Mouse (Mus musculus) left cerebral cortex, adult 9 months (tissue): ENCODE measurements around the gene Efnb3.

Experiments used
- DNase-seq, 2 experiments: peaks; one replicate each; pipeline ENCODE4 v3.0.0; 2022; ENCODE audit warnings: low spot score in 2 of 2

Efnb3 gene

DNA sequence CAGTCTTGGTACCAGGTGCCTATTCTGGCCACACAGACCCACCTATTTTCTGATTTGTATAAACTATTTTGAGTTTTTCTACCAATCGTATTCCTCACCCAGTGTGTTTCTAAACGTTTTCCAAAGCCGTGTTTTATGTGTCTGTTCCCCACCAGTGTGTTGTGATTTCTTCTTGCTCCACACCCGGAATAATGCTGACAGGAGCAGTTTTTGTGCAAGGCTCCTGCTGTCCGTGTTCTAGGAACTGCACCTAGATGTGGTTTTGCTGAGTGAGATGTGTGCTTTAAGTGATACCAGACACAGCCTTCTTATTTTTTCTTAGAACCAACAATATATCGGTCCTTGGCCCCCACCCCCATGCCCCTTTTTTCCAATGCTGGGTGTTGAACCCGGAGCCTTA, 24.0 kb upstream of the Efnb3 start:
- DNase-seq, result no peak

DNA sequence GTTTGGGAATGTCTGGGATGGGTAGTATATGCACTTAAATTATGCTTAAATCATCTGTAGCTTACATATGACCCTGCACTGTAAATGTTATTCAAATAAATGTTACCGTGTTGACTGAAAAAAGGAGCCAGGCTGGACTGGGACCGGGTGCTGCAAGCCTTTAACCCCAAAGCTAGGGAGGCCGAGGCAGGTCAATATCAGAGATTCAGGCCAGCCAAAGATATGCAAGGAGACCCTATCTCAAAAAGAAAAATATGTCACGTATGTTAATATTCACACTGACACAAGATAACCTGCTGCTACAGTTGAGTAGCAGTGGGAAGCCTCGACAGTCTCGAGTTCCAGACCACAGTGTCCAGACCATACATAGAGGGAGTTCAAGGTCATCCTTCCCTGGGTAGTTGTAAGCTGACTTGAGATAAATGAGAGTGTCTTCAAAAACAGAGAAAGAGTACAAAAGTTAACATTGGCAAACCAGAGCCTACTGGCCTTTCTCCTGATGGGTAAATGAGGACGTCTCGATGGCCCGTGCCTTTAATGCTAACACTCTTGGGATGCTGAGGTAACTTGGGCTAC, 22.3 kb upstream of the Efnb3 start:
- no peak for DNase-seq

DNA sequence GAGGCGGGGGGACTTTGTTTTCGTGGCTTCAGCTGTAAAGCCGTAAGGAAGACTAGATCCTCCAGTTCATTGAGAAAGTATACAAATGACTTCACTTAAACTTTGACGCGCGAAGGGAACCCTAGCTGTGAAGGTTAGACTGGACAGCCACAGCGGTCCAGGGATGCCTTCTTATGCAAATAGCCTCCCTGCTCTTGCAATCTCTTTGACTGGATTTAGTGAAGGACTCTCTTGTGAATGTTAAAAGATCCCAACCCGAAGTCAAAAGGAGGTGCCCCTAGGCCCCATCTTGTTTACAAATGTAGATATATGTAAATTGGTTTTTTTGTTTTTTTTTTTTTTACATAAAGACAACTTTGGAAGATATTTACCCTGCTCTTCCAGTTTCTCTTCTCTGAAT, 21.8 kb upstream of the Efnb3 start:
- no peak for DNase-seq

DNA sequence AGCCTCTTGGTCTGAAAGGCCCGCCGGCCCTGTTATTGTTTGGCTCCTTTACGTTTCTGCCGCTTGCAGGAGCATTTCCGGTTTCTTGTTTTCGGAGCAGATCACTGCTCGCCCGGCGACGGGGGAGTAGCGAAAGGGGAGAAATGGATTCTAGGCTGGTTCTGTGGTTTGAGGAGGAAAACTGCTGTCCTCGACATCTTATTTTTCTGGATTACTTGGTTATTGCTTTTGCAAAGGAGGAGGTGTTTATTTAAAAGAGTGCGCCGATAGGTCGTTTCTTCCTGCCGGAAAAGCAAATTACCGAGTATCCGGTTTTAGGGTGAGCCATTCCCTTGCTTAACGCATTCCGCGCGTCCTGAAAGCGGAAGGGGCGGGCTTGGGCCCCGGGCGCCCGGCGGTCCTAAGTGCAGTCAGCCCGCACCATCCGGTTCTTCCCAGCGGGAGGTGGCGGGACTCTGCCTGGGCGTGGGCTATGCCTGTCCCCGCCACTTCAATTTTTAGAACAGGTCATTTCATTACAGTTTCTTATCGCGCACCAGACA, 21.2 kb upstream of the Efnb3 start:
- peak; percentile 75 to 89 for DNase-seq

DNA sequence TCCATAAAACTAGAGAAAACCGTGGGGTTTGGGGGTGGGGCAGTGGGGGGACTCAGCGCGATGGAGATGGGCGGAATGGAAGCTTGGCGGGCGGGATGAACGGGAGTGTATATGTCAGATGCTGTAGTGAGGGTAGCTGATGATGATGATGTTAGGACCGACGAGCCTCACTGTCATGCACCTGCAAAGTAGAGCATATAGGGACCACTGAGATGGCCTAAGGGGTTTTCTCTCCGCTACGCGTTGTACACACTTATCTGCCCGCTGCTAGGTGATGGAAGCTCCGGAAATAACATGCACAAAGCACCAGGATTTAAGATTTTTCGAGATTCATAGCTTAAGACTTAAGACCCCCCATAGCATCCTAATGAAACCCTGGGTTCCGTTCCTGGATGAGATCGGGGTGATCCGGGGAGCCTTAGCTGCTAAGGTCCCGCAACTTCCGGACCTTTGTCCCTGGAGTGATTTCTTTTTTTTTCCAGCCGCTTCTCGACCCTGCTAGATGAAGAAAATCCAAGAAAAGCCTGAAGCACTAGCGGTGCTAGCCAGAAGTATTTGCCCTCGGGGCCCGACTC, 20.7 kb upstream of the Efnb3 start:
- DNase-seq, result no peak

DNA sequence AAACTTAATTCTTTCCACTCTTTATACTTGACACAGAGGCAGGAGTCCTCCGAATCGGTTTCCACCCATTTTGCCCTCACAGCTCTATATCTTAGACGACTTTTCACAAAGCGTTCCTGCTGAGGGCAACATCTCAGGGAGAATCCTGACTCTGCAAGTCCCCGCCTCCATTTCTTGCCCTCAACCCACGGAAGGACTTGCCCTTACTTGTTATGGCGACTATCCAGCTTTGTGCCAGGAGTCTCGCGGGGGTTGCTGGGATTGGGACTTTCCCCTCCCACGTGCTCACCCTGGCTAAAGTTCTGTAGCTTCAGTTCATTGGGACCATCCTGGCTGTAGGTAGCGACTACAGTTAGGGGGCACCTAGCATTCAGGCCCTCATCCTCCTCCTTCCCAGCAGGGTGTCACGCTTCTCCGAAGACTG, 20.1 kb upstream of the Efnb3 start, which contains the start of the genes Wrap53 and Trp53:
TSS of gene Wrap53 (minus strand) at position 165 of the 424 bp plus-strand sequence.
TSS of gene Trp53 (plus strand) at position 269 of the 424 bp plus-strand sequence.
- peak; percentile 86 to 92 for DNase-seq

DNA sequence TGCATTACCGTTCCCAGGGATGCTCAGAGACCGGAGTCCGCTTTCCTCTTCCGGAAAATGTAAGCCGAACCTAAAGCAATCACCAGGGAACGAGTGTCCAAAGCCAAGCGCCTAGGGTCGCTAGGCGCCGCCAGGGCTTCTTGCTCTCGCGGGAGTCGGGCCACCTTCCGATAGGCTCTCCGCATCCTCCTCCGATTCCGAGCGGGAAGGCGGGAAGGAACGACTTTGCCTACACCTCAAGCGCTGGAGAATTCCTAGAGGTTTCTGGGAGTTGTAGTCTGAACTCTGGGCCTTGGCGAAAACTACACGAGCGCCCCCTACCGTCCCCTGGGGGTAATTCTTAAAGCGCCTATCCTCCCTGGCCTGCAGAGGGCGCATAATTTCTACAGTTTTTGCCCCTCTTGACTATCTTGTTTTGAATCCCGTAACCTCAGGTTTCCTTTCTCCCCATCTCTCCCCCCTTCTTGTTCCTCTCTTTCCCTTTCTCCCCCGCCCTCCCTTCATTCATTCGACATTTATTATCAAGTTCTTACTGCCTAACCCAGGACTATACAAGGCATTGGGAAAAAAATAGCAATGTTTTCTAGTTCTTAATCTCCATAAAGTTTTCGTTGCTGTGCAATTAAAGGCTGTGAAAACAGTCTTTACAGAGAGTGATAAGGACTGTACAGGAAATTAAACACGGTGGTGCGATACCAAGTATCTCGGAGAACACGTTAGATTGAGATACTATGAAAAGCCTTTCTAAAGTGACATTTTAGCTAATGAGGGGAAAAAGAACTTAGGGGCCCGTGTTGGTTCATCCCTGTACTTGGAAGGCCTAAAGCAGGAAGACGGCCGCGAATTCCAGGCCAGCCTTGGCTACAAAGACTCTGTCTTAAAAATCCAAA, 19.4 kb upstream of the Efnb3 start:
- peak; percentile 95 to 100 for DNase-seq

DNA sequence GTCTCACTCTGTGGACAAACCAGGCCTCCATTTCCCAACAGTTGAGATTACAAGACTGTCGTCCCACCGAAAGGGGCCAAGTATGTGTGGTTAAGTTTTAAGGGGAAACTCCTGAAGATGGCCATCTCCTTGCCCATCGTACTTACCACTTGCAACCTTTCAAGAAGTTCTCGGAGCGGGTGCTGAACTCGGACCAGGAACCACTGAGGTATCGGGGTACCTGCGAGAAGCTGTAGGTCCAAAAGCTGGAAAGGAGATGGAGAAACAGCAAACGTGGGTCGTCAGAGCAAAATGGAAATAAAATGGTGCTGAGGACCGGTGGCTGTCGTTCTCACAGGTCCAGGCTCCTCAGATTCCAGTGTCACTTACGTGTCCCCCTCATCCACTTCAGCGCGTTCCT, 18.3 kb upstream of the Efnb3 start:
- DNase-seq, result no peak

DNA sequence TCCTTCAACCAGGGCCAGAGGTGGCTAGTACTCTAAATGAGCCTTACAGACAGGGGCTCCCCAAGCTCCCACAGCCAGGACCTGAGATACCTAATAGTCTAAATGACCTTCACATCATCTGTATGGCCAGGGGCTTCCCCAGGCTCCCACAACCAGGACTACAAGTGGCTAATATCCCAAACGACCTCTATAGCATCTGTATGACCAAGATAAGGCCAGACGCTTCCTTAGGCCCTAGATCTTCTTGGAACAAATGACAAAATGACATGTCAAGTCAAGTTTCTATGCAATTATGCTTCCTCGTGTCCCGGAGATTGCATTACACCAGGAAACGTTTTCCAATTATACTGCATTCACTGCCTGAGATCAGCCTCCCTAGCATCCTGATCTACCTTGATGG, 16.3 kb upstream of the Efnb3 start:
- no peak for DNase-seq

DNA sequence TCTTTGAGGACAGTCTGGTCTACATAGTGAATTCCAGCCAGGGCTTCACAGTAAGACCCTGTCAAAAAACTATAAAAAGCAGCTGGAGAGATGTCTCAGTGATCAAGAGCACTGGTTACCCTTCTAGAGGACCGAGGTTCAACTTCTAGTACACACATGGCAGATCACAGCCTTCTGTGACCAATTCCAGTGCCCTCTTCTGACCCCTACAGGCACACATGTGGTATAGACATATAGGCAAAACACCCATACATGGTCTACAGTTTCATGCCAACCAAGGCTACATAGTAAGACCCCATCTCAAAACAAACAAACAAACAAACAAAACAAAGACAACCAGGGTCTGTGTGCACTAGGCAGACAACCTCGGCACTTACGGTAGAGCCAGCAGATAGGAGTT, 15.2 kb upstream of the Efnb3 start:
- DNase-seq, result no peak

DNA sequence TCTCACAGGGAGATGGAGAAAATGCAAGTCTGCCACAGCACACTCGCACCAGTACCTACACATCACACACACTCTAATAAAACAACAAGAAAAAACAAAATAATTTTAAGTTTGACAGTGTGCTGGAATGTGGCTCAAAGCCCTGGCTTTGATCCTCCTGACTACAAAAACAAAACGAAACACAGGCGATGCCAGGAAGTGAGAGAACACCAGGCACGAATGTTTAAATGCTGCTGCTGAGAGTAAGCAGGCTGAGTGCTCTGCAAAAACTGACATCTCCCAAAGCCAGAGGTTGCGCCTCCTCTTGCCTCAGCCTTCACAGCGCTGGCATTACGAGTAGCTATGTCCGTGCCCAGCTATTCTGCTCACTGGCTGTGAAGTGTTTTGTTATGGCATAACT, 5.1 kb upstream of the Efnb3 start:
- no peak for DNase-seq

DNA sequence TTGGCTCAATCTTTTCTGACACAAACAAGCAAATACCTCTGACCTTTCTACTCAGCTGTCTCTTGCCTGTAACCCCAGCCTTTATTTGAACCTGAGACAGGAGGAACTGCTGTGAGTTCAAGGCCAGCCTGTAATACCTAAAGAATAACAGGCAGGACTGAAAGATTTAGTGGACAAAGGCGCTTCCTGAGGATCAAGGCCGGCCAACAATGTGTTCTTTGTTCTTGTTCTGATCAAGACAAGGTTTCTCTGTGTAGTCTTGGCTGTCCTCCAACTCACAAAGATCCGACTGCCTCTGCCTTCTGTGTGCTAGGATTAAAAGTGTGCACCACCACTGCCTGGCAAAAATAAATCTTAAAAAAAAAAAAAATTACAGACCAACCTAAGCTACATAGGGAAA, 4.4 kb upstream of the Efnb3 start:
- DNase-seq, result no peak

DNA sequence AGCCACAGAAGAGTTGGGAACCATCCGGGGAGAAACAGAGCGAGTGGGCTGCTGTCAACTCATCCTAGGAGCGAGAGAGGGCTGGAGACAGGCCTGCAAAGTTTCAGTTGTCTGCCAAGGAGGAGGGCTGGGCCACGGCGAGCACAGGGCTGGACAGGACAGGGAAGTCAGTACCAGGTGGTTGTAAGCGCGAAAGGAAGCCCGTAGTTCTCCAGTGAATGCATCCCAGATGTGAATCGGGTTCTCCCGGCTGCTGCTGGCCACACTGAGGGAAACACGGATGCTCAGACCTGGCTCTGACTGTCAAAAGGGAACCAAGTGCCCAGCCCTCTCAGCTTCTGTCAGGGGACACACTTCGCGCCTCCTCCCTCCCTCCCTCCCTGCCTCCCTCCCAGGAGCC, 3.4 kb upstream of the Efnb3 start:
- no peak for DNase-seq

DNA sequence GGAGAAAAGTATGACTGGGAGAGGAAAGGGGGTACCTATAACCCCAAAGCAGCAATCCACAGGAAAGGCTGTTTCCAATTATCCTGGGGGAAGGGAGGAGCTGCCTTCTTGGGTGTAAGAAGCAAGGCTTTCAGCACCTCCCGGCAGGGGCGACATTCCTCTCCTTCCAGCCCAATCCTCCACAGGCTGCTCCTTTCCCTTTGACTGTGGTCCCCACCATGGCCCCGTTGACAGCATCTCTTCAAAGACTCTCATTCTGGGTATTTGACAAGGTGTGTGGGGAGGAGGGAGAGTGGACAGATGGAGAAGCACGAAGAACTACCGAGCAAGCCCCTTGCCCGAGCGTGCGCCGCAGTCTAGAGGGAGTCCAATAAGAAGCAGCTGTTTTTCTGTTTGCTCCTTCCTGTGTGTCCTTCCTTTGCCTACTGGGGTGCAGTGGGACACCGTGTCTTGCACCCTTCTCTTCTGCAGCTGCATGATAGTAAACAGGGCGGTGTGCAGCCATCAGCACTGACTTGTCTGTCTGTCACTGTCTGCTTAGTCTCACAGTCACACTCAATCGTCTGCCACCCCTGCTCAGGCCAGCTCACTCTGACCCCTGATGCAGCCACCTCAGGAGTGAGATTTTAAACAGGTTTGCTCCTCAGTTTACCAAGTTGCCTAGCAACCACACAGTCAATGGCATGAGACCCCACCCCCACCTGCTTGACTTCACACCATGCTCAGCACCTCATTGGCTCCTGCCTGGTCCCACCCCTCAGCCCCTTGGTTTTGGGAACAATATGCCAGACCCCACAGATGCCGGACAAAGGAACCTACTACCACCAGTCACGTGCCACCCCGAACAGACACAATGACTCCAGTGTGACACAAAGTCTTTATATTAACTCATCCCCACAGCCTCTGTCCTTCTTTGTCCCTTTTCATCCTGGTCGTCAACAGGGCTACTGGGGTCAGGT, 1.2 kb upstream of the Efnb3 start:
- DNase-seq, result no peak

DNA sequence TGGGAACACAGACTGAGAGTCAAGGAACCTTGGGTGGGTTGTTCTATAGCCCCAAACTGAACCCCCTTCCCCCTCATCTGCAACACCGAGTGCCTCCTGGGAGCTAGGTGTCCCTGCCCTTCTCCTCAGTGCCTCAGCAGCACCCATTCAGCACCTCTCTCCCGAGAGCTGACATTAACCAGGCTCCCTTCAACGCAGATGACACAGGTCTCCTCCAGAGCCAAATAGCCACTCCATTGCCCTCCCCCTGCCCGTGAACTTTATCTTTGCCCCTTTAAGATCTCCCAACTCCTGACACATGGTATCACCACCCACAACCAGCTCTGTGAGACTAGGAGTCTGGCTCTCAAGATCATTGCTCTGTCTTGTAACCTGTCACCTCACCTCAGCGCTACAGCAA, 822 bp downstream of the Efnb3 start:
- no peak for DNase-seq

DNA sequence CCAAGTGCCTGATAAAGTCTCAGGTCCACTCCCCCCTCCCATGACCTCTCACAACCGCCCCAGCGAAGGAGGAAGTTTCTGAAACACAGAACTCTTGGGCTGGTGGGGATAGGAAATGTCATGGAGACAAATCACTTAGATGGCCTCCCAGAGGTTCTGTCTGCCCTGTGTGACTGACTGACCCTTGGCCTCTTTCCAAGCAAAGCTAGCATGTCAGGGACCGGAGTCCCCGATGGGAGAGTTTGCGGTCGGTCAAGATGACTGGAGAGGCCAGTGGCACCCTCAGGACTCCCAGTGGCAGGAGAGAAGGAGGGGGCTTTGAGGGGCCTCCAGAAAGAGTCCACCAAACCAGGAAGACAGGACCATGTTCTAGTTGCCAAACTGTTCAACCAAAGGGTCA, 1.2 kb downstream of the Efnb3 start:
- DNase-seq, result no peak

DNA sequence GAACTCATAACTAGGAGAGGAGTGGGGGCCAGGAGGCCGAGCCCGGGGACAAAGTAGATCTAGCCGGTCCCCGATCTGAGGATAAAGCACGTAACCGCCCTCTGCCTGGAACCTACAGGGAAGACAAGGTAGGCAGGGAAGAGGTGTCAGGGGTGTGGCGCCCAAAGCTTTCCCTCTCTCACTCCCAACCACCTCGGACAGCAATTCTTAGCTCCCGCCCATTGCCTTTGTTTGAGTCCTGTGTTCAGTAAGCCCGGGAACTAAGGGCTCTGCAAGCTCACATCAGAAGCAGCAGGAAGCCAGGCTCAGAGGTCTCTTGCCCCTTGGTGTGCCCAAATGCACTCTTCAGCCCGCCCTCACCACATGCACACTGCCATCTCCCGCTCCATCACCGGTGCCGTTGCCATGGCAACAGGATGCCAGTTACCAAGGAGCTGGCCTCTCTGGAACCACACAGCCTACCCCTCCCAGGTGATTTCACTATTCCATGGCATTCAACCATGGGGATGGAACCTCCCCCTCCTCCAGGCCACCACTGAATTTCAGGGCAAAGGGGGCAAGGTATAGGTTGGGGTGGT, 2.5 kb downstream of the Efnb3 start:
- DNase-seq, result no peak

DNA sequence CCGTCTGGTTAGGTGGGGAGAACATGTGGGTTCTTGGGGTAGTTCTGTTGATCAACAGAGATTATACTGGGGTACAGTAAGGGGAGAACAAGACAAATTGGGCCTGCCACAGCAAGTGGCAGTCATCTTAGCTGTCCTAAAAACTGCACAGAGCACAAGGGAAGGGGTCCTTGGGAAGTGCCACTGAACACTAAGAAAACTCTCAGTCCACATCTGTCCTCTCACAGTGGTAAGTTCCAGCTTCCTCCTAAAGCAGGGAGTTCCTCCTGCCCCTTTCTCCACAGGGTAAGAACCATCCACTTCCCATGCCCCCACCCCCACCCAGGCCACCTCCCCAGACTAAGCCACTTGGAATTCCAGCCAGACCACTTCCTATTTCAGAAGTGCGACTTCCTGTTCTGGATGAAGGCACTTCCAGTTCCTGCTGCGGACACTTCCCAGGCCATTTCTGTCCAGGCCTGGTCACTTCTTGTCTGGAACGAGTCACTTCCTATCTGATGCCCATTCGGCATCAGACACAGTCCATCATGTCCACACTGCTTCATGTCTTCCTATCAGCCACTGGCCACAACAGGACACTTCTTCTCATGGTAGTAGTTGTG, 5.4 kb downstream of the Efnb3 start:
- DNase-seq, result no peak

DNA sequence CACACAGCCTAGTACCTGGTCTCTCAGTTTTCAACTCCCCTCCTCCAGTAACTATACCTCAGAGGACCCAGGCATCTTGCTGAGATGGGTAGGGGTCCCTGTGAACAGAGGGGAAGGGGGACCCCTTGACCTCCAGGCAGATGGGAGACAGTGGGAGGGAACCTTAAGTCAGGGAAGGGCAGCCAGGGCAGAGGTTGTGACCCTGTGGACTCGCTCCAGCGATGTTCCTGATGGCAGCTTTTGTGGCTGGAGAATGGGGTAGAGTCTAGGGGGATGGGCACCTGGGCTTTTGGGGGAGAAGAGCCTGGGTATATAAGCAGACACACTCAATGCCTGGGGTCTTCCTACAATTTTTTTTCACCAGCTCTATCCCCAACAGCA, 6.7 kb downstream of the Efnb3 start:
- no peak for DNase-seq

DNA sequence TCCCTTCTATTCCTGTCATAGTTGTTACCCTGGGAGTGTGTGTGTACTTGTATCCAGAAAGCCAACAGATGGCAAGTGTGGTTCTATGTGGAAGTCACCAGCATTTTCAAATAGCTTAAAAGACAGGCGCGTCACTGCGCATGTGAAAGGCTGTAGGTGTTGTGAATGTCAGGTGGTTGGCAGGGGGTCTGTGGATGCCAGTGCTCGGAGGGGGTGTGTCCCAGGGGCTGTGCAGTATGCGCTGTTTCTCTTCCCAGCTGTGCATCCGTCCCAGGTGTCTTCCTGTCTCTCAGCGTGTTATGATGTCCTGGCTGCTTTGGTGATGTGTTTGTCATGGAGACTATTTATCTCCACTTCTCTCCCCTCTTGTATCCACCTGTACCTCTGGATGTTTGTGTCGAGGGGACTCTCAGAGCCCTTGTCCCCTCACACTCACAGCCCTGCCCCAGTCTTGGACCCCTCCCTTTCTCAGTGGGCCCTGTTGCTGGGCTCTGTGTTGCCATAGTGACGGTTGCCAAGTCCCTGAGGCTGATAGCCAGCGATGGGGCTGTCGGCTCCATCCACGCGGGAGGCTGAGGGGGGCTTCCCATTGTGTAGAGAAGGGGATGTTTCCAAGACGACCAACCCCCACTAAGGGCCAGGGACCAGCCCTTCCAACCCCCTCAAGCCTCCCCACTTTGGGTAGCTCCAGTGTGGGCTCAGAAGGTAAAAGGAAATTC, 7.2 kb downstream of the Efnb3 start:
- peak in 1 of 2 experiments; percentile 60 for DNase-seq
